Mouse (Mus musculus) heart, postnatal 25 days (tissue): ENCODE data around the gene Slc9a5. TPM values are rescaled to one million over a fixed set of nuclear protein-coding genes. Genes with fewer than 3 reads are reported as not detected.

Experiments
- DNase-seq: peaks from one replicate; pipeline ENCODE4 v3.0.0; 2022; ENCODE audit warnings: low spot score
- intact Hi-C: fragments of 180-260 bp; cut with DNase I; formaldehyde crosslinking; loops from one replicate; pipeline ENCODE4 v1.15.1; 2025
- microRNA-seq: library from miRNA; unstranded; fragments of <30 nt; microRNA quantifications from one replicate; pipeline ENCODE4 v1.2.0, GENCODE M21; 2022
- total RNA-seq, 2 experiments: library from RNA; stranded (reverse); gene quantifications; 2 replicates each; pipeline ENCODE4 v1.2.3; 2021

The Slc9a5 gene
- total RNA-seq, 2 experiments from 2014 or later: 0.29 to 0.56 TPM

DNA sequence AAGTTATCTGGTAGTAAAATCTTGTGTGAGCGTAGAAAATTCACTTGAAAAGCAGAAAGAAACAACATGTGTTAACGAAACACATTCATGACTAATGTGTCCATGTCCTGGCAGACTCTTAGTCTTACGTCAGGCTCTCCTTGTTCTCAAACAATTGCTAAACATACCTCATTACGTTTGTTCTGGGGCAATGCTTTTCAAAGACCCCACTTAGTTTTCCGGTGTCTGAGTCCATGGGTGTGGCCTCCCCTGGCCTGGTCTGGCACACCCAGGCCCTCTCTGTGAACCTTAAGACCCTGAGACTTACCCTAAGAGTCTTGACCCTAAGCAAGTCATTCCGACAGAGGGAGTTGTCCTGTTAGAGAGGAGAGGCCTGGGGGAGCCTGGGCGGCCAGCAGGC lies 45.3 kb downstream of the Slc9a5 start:
- no peak for DNase-seq
- intact Hi-C loops: no loop called here

DNA sequence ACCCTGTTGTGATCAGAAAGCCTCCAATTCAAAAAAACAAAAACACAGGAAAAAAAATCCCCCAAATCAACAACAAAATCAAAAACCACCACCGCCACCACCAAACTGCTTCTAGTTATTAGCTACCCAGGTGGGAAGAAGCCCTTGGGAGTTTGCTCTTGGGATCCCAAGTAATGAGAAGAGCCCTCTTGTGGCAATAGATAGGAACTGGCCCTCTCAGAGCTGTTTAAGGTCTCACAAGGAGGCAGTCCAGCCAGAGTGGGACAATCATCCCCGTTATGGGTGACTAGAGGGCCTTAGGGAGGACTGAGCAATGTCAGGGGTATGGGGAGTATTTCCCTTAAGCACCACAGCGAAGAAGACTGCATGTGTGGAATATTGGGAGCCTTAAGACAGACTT lies 49.1 kb downstream of the Slc9a5 start:
- DNase-seq: no peak
- intact Hi-C loops: loop anchor here (2.0 kb wide), 1 partner anchor 39 kb away; no protein-coding TSS in a partner anchor

DNA sequence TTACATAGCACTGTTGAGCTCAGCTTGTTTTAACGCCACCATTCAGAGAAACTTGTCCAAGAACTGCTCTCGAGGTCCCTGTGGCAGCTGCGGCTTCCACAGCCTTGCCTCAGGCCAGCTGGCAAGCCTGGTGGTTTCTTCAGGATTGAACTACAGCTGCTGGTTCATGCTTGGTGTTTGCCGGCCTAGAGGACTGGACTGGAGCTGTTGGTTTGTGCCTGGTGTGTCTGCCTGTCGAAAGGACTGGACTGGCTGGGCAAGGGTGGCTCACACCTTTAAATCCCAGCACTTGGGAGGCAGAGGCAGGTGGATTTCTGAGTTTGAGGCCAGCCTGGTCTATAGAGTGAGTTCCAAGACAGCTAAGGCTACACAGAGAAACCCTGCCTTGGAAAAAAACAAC lies 51.4 kb downstream of the Slc9a5 start:
- intact Hi-C loops: no loop called here

DNA sequence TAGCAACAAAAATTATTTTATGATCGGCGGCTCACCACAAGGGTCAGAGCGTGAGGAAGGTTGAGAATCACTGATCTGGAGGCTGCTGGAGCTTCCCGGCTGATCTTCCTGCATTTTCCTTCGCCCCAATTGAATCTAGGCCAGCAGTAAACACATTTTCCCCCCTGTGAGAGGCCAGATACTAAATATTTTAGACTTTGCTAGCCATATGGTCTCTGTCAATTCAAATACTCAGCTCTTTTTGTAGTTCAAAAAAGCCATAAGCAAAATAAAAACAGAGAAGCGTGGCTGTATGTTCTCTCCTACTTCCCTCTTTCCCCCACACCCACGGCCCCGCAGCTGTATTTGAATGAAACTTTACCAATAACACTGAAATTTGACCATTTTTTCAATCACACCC lies 54.8 kb downstream of the Slc9a5 start:
- DNase-seq: no peak
- intact Hi-C loops: no loop called here

More for the DNA sequence above, 51.4 kb downstream of the Slc9a5 start:
- no peak for DNase-seq

DNA sequence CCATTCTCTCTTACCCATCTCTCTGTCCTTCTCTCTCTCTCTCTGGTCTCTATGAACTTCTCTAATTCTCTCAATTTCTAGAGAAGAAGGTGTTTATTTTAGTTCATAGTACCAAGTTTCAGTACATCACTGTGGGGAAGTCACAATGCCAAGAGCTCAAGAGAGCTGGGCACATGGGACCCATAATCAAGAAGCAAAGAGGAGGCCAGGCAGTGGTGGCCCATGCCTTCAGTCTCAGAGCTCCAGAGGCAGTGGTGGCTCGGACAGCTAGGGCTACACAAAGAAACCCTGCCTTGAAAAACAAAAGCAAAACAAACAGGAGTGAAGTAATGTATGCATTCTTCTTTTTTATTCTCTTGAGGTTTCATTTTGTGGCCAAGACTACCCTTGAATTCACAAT lies 55.9 kb downstream of the Slc9a5 start:
- intact Hi-C loops: no loop called here
- DNase-seq: no peak

DNA sequence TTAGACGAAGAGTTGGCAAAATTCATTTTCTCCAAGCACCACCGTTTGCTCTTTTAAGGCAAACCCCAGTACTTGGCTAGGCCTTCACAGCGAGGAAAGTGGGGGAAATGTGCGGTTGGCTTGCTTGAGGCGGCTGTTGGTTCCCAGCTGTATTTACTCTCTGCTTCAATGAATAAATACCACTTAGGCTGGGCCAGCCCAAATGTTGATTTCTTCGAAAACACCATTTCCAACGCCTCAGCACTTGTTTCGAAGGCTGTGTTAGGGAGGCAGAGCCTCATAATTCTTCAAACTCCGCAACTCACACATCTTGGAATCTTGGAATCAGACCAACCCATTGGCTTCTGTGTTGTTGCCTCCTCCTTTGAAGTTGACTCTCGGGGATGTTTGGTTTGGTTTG lies 57.8 kb downstream of the Slc9a5 start:
- intact Hi-C loops: no loop called here
- DNase-seq: no peak

DNA sequence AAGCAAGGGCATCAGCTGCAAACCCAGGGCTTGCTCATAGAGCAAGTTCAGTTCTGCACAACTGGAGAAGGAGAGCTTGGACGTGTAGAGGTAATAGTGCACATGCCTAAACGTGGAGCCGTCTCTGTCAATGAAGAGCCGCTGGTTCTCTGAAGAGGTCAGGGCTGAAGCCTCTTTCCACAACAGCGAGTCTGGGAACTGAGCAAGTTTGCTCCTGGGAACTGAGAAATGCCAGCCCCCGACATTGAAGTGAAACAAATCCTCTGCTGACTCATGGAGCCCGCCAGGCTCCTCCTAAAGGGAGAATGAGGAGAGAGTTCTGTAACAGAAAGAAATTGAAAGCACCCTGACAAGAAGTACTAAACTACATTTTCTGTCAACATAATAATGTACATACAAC lies 59.7 kb downstream of the Slc9a5 start:
- no peak for DNase-seq
- intact Hi-C loops: no loop called here

DNA sequence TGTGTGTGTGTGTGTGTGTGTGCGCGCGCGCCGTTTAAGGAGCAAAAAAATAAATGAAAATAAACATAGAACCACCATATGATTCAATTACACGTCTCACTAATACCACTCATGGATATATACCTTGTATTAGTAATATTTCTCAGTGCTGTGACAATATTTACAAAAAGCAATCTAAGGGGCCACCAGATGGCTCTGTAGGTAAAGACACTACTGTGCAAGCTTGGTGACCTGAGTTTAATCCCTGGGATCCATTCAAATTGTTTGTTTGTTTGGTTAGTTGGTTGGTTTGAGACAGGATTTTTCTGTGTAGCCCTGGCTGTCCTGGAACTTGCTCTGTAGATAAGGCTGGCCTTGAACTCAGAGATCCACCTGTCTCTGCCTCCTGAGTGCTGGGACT lies 61.3 kb downstream of the Slc9a5 start:
- no peak for DNase-seq
- intact Hi-C loops: no loop called here

DNA sequence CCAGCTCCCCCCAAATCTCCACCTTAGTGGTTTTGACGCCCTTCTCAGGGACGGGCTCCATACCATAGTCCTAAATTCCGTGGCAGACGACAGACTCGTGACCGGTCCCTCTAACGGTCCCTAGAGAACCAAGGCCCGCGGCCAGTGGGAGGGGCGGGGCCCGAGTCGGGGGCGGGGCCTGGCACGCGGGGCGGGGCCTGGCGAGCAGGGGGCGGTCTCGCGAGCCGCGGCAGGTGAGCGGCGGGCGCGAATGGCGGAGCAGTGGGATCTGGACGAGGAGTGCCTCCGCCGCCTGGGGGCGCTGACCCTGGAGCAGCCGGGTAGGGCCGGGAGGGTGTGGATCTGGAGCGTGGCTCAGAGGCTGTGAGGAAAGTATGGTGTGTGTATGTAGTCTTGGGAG lies 64.7 kb downstream of the Slc9a5 start, which contains the start of the genes Kctd19 and Lrrc36:
Gene Kctd19 (minus strand): TSS at position 112 of the 400 bp plus-strand sequence.
Gene Lrrc36 (plus strand): TSS at position 181 of the 400 bp plus-strand sequence.
- intact Hi-C loops: loop anchor here (2.0 kb wide), 1 partner anchor 63 kb away; no protein-coding TSS in a partner anchor

DNA sequence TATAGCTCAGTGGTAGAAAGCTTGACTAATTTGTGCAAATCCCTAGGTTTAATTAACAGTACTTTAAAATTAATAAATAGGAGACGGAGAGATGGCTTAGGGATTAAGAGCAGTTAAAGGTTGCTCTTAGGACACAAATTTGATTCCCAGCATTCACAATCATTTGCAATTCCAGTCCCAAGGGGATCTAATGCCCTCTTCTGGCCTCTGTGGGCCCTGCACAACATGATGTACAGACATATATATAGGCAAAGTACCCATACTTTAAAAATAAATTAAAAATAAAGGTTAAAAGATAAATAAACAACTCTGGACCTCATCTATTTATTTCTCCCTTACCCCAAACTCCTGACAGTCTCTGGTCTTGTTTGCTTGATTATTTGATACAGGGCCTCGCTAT lies 70.3 kb downstream of the Slc9a5 start:
- DNase-seq: no peak
- intact Hi-C loops: no loop called here

More for the DNA sequence above, 64.7 kb downstream of the Slc9a5 start, which contains the start of the genes Kctd19 and Lrrc36:
- no peak for DNase-seq

Small RNA genes lying within 50 kb of the gene (microRNA-seq; reads per million reads assigned to microRNA genes)
- gene Gm27320: not detected
- 2,070 reads per million, percentile 85 among the genes with 10 or more reads in this experiment for gene Mir328

Other genes with a start within 250 kb of the Slc9a5 start
- not detected for gene Ces4a, start 217.0 kb upstream of the Slc9a5 start, total RNA-seq
- gene Cbfb, start 178.2 kb upstream of the Slc9a5 start, total RNA-seq: 10 to 100 TPM; 20.2 to 26.8 TPM
- gene D230025D16Rik, start 123.7 kb upstream of the Slc9a5 start, total RNA-seq: 10 to 100 TPM; 18.5 to 19.5 TPM
- gene B3gnt9, start 93.7 kb upstream of the Slc9a5 start, total RNA-seq: 1 to 10 TPM; 4.1 to 4.9 TPM
- 1 to 10 TPM; 4.4 to 6.9 TPM for gene Tradd, start 84.2 kb upstream of the Slc9a5 start, total RNA-seq
- 1 to 10 TPM; 2.4 to 2.7 TPM for gene Fbxl8, start 84.2 kb upstream of the Slc9a5 start, total RNA-seq
- 1 to 10 TPM; 1.5 to 2.2 TPM for gene Hsf4, start 79.0 kb upstream of the Slc9a5 start, total RNA-seq
- 10 to 100 TPM; 17.2 to 20.1 TPM for gene Nol3, start 72.7 kb upstream of the Slc9a5 start, total RNA-seq
- 1 to 10 TPM; 1.8 to 2.0 TPM for gene 4931428F04Rik, start 59.0 kb upstream of the Slc9a5 start, total RNA-seq
- 1 to 10 TPM; 4.9 to 7.1 TPM for gene Exoc3l, start 52.7 kb upstream of the Slc9a5 start, total RNA-seq
- gene E2f4, start 51.2 kb upstream of the Slc9a5 start, total RNA-seq: 10 to 100 TPM; 19.8 to 21.5 TPM
- under 1 TPM; 0.81 to 0.91 TPM for gene Elmo3, start 43.2 kb upstream of the Slc9a5 start, total RNA-seq
- 1 to 10 TPM; 1.3 to 1.9 TPM for gene Lrrc29, start 22.6 kb upstream of the Slc9a5 start, total RNA-seq
- 10 to 100 TPM; 23.4 to 25.3 TPM for gene Tmem208, start 22.5 kb upstream of the Slc9a5 start, total RNA-seq
- gene Fhod1, start 890 bp upstream of the Slc9a5 start, total RNA-seq: 1 to 10 TPM; 6.1 to 7.2 TPM
- not detected for gene Plekhg4, start 24.4 kb downstream of the Slc9a5 start, total RNA-seq
- under 1 TPM in 1 of 2 experiments, not detected in 1; 0.44 TPM for gene Kctd19, start 64.7 kb downstream of the Slc9a5 start, total RNA-seq
- under 1 TPM; 0.42 to 0.73 TPM for gene Lrrc36, start 64.7 kb downstream of the Slc9a5 start, total RNA-seq
- gene Tppp3, start 122.7 kb downstream of the Slc9a5 start, total RNA-seq: 10 to 100 TPM; 51.4 TPM
- 10 to 100 TPM; 12.8 to 13.6 TPM for gene Zdhhc1, start 148.1 kb downstream of the Slc9a5 start, total RNA-seq
- under 1 TPM; 0.13 to 0.36 TPM for gene Hsd11b2, start 169.9 kb downstream of the Slc9a5 start, total RNA-seq
- gene Atp6v0d1, start 217.2 kb downstream of the Slc9a5 start, total RNA-seq: 10 to 100 TPM; 45.7 to 53.2 TPM